Mouse (Mus musculus): Measurements from ENCODE around the gene Cacna1g.

DNA sequence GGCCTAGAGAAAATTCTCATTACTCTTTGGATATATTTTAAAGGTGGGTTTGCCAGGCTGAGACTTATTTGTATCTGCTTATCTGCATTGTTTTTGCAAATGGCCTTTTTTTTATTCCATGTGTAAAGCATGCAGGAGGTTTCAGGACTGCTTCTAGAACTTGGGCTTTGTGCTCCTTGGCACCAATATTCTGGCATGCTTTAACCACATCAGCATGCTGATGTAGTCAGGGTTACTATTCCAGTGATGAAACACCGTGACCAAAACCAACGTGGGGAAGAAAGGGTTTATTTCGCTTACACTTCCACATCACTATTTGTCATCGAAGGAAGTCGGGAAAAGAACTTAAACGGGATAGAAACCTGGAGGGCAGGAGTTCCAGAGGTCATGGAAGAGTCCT, 73.0 kb downstream of the Cacna1g start:
- TF ChIP-seq EP300 (IDR thresholded peaks at IDR 0.05; ENCODE audit: low read depth) (no peak), CTCF (IDR thresholded peaks at IDR 0.05; ENCODE audit: low read depth) (no peak)
